Mouse (Mus musculus) embryonic facial prominence, embryonic 11.5 days (tissue): Measurements from ENCODE around the gene Ehd4. TPM values are rescaled to one million over a fixed set of nuclear protein-coding genes. Genes with fewer than 3 reads are reported as not detected.

Experiments used
- ATAC-seq: fragments of 200-750 bp; cut with Nextera tagmentation; replicated peaks from 2 replicates; pipeline ENCODE4 v1.8.0; 2017; ENCODE audit warnings: low read depth; ENCODE audit not compliant: insufficient number of reproducible peaks, low FRiP score, low TSS enrichment
- DNase-seq: peaks from one replicate; pipeline ENCODE4 v3.0.0-alpha.2; 2015; ENCODE audit warnings: low spot score
- H3K27ac ChIP-seq: fragments of 300-500 bp; sonication (generic); replicated peaks from 2 replicates; pipeline ENCODE4 v1.5.1; 2014; ENCODE audit warnings: mild to moderate bottlenecking, low read depth, low read length, control low read depth
- H3K27me3 ChIP-seq: fragments of 300-500 bp; sonication (generic); 2 replicates; pipeline ENCODE4 v1.6.1; 2014; ENCODE audit warnings: mild to moderate bottlenecking, low read length, moderate library complexity, mixed read lengths; ENCODE audit not compliant: control insufficient read depth, insufficient read depth
- H3K36me3 ChIP-seq: fragments of 300-500 bp; sonication (generic); replicated peaks from 2 replicates; pipeline ENCODE4 v1.6.1; 2014; ENCODE audit warnings: low read depth, mild to moderate bottlenecking, low read length, moderate library complexity, mixed read lengths; ENCODE audit not compliant: control insufficient read depth, insufficient read depth
- H3K4me1 ChIP-seq: fragments of 300-500 bp; sonication (generic); 2 replicates; pipeline ENCODE4 v1.6.1; 2014; ENCODE audit warnings: low read length, mixed read lengths; ENCODE audit not compliant: control insufficient read depth, insufficient read depth
- H3K4me2 ChIP-seq: fragments of 300-500 bp; sonication (generic); 2 replicates; pipeline ENCODE4 v1.6.1; 2014; ENCODE audit warnings: low read depth, mild to moderate bottlenecking, control low read depth, low read length, moderate library complexity
- H3K4me3 ChIP-seq: fragments of 300-500 bp; sonication (generic); 2 replicates; pipeline ENCODE4 v1.5.1; 2014; ENCODE audit warnings: low read depth, low read length, control low read depth
- H3K9ac ChIP-seq: fragments of 300-500 bp; sonication (generic); replicated peaks from 2 replicates; pipeline ENCODE4 v1.6.1; 2014; ENCODE audit warnings: mild to moderate bottlenecking, control low read depth, low read length
- H3K9me3 ChIP-seq: fragments of 300-500 bp; sonication (generic); replicated peaks from 2 replicates; pipeline ENCODE4 v1.6.1; 2016; ENCODE audit warnings: mild to moderate bottlenecking, low read length, inconsistent platforms, mixed read lengths; ENCODE audit not compliant: control insufficient read depth
- WGBS: fragments of 180-500 bp; shearing (Covaris S2); extraction: QIAGEN DNeasy Blood & Tissue Kit; methylation state at CpG from one replicate; pipeline ENCODE4 v1.1.7; 2014; 5-methylcytosine and 5-hydroxymethylcytosine counted together
- polyA plus RNA-seq: library from polyadenylated mRNA; unstranded; fragments of >200 nt; fragmentation: Nextera tagmentation; extraction: Ambion mirVana; gene quantifications from 2 replicates; pipeline ENCODE4 v1.2.1, GENCODE M21; 2014

Ehd4 gene
- polyA plus RNA-seq, result 11.9 and 13.7 TPM in 2 replicates

DNA sequence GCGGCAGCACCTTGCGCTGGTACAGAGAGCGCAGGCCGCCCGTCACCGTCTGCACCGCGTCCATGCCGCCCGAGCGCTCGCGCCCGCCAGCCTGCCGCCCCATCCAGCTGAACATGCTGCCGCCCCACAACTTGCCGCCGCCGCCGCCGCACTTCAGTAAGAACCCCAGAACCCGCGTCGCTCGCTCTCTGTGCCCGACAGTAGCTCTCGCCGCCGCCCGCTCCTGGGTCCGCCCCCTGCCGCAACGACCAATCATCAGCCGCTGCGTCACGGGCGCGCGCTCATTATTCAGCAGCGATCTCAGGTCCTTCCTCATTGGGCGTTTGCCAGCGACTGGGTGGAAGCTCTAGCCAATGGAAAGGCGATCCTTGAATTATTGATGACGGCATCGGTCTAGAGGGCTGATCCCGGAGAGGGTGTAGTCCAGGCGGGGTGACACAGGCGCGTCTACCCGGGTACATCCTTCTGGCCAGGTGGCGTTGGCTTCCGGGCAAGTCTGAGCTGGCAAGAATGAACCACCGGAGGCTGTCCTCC, at the start of gene Ehd4:
Gene Ehd4, minus strand, starts transcription at position 246 of the 534 bp plus-strand sequence.
- Histone ChIP-seq H3K36me3 (no peaks in the 10 kb centered on the region), H3K27ac (no peak within 1 kb of the TSS), H3K27me3 (no peaks in the 10 kb centered on the region), H3K9me3 (no peaks in the 10 kb centered on the region), H3K9ac (peak within 1 kb of the TSS; percentile 63), H3K4me1 (no peaks in the 10 kb centered on the region), H3K4me3 (peak within 1 kb of the TSS; percentile 58), H3K4me2 (peak within 1 kb of the TSS; percentile 95)
- ATAC-seq (peak; percentile 99), DNase-seq (peak; percentile 97)
- WGBS, result under 1% methylated on average over 53 of the region's 53 CpGs

GRCm38 (mm10) chr2:120203742-120204141, 49.3 kb upstream of the Ehd4 start:
- Histone ChIP-seq H3K36me3 (no peaks in the 10 kb centered on the region), H3K4me2 (no peak overlapping the region), H3K27me3 (no peaks in the 10 kb centered on the region), H3K27ac (no peak overlapping the region), H3K9me3 (no peaks in the 10 kb centered on the region), H3K9ac (no peak overlapping the region), H3K4me1 (no peaks in the 10 kb centered on the region), H3K4me3 (no peak overlapping the region)
- ATAC-seq (no peak), DNase-seq (no peak)
- 79% methylated on average over 3 of the region's 3 CpGs for WGBS

DNA sequence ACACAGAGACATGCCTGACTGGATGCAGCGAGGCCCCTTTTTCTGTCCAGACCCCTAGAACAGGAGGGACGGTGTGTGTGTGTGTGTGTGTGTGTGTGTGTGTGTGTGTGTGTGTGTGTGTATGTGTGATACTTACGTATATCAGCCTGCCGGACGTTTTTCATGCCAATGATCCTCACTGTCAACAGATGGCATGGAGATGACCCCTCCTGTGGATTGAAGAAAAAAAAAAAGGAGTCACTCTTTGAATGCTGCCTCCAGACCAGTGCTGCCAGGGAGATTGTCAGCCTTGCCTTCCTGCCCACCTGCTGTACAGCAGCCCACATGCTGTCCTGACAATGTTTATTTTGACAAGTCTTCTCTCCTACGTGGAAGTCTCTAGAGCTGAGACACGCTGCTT, 45.7 kb upstream of the Ehd4 start:
- Histone ChIP-seq H3K27ac (no peak overlapping the region), H3K36me3 (no peaks in the 10 kb centered on the region), H3K27me3 (no peaks in the 10 kb centered on the region), H3K4me3 (no peak overlapping the region), H3K4me1 (no peaks in the 10 kb centered on the region), H3K9me3 (no peaks in the 10 kb centered on the region), H3K9ac (no peak overlapping the region), H3K4me2 (no peak overlapping the region)
- DNase-seq (no peak), ATAC-seq (no peak)
- WGBS, result 69% methylated on average over 7 of the region's 7 CpGs

GRCm38 (mm10) chr2:120188174-120188573, 33.8 kb upstream of the Ehd4 start:
- Histone ChIP-seq H3K27ac (no peak overlapping the region), H3K9ac (no peak overlapping the region), H3K36me3 (no peaks in the 10 kb centered on the region), H3K4me2 (no peak overlapping the region), H3K4me1 (no peaks in the 10 kb centered on the region), H3K4me3 (no peak overlapping the region), H3K9me3 (no peaks in the 10 kb centered on the region), H3K27me3 (no peaks in the 10 kb centered on the region)
- WGBS, result 82% methylated on average over 4 of the region's 4 CpGs
- DNase-seq (no peak), ATAC-seq (no peak)

DNA sequence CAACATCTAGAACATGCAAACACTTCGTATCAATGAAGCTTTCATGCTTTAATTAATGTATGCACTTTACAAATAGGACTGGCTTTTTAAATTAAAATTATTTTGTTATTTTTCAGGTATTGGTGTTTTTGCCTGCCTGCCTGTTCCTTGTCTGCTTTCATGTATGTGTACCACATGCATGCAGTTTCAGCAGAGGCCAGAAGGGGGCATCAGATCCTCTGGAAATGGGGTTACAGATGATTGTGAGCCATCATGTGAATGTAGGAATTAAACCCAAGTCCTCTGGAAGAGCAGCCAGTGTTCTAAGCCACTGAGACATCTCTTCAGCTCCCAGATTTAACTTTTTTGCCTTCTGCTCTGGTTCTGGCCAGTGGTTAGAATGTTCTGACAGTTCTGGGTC, 33.2 kb upstream of the Ehd4 start:
- Histone ChIP-seq H3K27me3 (no peaks in the 10 kb centered on the region), H3K4me1 (no peaks in the 10 kb centered on the region), H3K36me3 (no peaks in the 10 kb centered on the region), H3K9ac (no peak overlapping the region), H3K27ac (no peak overlapping the region), H3K9me3 (no peaks in the 10 kb centered on the region), H3K4me2 (no peak overlapping the region), H3K4me3 (no peak overlapping the region)
- DNase-seq, result no peak
- WGBS, result 88% methylated on average over 1 of the region's 1 CpGs
- no peak for ATAC-seq

DNA sequence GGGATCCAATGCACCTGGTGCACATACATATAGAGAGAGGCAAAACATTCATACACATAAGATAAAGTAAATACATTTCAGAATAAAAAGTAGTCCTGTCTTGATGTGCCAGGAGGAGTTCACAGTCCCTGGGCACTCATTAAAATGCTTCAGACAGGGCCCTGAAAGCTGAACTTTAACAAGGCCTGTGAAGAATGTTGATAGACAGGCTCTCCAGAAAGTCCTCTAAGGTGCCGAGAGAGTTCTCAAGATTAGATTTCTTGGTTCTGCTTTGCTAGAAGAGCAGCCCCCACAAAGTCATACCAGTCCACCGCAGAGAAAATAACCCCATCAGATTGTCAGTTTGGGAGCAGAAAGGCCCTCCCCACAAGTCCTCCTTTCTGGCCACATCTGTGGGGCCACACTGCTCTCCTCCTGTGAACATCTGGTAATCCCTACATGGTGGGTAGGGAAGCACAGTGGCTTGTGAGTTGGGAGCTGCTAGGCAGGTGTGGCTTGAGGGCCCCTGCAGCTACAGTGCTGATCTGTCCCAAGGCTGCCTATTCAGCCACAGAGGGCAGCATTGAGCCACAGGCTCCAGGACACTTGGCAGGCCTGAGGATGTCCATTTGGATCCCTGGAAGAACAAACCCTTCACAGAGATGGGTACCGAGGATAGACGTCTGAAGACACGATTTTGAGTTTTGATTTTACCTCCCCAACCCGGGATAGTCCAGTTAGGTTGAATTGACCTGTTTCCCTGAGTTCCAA, 31.3 kb upstream of the Ehd4 start:
- WGBS, result 83% methylated on average over 6 of the region's 6 CpGs
- H3K4me2 ChIP-seq, result no peak overlapping the region
- no peak for ATAC-seq
- no peaks in the 10 kb centered on the region for H3K36me3 ChIP-seq
- H3K4me3 ChIP-seq, result no peak overlapping the region
- no peaks in the 10 kb centered on the region for H3K27me3 ChIP-seq
- H3K27ac ChIP-seq, result no peak overlapping the region
- H3K9me3 ChIP-seq, result no peaks in the 10 kb centered on the region
- DNase-seq, result peak; percentile 7
- no peaks in the 10 kb centered on the region for H3K4me1 ChIP-seq
- H3K9ac ChIP-seq, result no peak overlapping the region

- Histone ChIP-seq H3K4me2 (no peak overlapping the region), H3K27ac (no peak overlapping the region), H3K4me1 (no peaks in the 10 kb centered on the region), H3K9ac (no peak overlapping the region), H3K27me3 (no peaks in the 10 kb centered on the region), H3K36me3 (no peaks in the 10 kb centered on the region), H3K9me3 (no peaks in the 10 kb centered on the region), H3K4me3 (no peak overlapping the region)
- ATAC-seq (no peak), DNase-seq (no peak)
Measured at GRCm38 (mm10) chr2:120178936-120179335, 24.5 kb upstream of the Ehd4 start.

- peak; percentile 70 for DNase-seq
- 26% methylated on average over 10 of the region's 10 CpGs for WGBS
Measured at GRCm38 (mm10) chr2:120173718-120174117, 19.3 kb upstream of the Ehd4 start.

More at GRCm38 (mm10) chr2:120173718-120174117, 19.3 kb upstream of the Ehd4 start:
- Histone ChIP-seq H3K27me3 (no peaks in the 10 kb centered on the region), H3K9ac (no peak overlapping the region), H3K4me2 (no peak overlapping the region), H3K4me3 (no peak overlapping the region), H3K4me1 (no peaks in the 10 kb centered on the region), H3K27ac (no peak overlapping the region), H3K36me3 (no peaks in the 10 kb centered on the region), H3K9me3 (no peaks in the 10 kb centered on the region)
- ATAC-seq, result no peak
